Mouse (Mus musculus) thymus, postnatal 4 days (tissue): ENCODE measurements around the gene Otud7a.

ENCODE experiments used
- DNase-seq: peaks from one replicate; pipeline ENCODE4 v3.0.0; 2021

The Otud7a gene

GRCm38 (mm10) chr7:63719183-63719944, 274.8 kb downstream of the Otud7a start:
- no peak for DNase-seq

- no peak for DNase-seq
Observed at GRCm38 (mm10) chr7:63720682-63721081, 276.1 kb downstream of the Otud7a start.

- DNase-seq = no peak
Observed at GRCm38 (mm10) chr7:63725040-63725729, 280.6 kb downstream of the Otud7a start.

GRCm38 (mm10) chr7:63729605-63730004, 285.1 kb downstream of the Otud7a start:
- no peak for DNase-seq

GRCm38 (mm10) chr7:63730012-63730411, 285.5 kb downstream of the Otud7a start:
- DNase-seq = no peak

- DNase-seq = peak; percentile 59
Observed at GRCm38 (mm10) chr7:63737725-63738124, 293.2 kb downstream of the Otud7a start.

- no peak for DNase-seq
Observed at GRCm38 (mm10) chr7:63738142-63738541, 293.6 kb downstream of the Otud7a start.

DNA sequence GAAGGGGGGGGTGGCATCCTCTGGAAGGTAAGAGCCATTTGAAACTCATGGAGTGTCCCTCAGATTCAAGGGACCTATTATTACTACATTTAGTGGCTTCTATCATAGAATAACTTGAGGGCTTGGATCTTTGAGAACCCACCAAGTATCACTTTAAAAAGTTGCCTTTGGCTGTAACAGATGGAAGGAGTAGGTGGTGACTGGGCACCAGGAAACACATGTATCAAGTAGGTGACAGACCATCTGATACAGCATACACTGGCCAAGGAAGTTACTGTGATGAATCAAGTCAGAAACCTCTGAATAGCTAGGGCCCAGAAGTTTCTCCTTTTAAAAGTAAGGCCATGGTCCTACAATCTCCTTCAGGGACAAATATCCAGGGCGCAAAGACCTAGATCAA, 298.6 kb downstream of the Otud7a start:
- no peak for DNase-seq

- peak; percentile 66 for DNase-seq
Observed at GRCm38 (mm10) chr7:63752081-63752480, 307.5 kb downstream of the Otud7a start.

GRCm38 (mm10) chr7:63753274-63753751, 308.8 kb downstream of the Otud7a start:
- DNase-seq = peak; percentile 44

GRCm38 (mm10) chr7:63754573-63755475, 310.3 kb downstream of the Otud7a start:
- DNase-seq = peak; percentile 63

DNA sequence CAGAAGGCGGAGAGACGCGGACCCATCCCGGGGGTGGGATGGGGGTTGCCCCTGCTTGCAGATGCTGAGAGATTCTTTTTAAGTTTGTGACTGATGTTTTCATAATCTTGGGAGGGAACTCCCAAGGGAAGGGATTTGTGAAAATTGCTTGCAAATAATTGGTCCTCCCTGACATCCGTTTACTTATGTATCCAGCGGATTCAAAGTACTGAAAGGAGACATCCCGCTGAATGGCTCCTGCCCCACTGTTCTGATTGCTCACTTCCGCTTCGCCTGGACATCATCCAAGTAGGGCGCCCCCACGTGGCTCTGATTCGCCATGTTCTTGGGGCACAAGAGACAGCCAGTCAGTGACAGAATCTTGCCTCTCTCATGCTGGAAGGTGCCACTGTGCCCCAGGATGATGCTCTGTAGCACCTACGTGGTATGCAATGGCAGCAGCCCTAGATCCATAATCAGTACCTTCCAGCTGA, 311.0 kb downstream of the Otud7a start:
- DNase-seq = peak; percentile 93

GRCm38 (mm10) chr7:63757136-63757677, 312.7 kb downstream of the Otud7a start:
- peak; percentile 25 for DNase-seq

GRCm38 (mm10) chr7:63757678-63758239, 313.2 kb downstream of the Otud7a start:
- peak; percentile 37 for DNase-seq

DNA sequence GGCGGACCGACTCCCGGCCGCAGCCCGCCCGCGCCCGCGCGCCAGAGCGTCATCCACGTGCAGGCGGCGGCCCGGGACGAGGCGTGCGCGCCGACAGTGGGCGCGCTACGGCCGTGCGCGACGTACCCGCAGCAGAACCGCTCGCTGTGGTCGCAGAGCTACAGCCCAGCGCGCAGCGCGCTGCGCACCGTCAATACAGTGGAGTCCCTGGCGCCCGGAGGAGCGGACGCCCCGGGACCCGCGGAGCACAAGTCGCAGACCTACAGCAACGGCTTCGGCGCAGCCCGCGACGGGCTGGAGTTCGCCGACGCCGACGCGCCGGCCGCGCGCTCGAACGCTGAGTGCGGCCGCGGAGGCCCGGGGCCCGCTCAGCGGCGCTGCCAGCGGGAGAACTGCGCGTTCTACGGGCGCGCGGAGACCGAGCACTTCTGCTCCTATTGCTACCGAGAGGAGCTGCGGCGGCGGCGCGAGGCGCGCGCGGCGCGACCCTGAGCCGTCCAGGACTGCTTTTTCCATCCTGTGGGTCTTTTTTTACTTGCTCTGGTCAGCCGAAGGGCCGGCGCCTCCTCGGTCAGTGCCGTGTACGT, 313.8 kb downstream of the Otud7a start:
- no peak for DNase-seq

DNA sequence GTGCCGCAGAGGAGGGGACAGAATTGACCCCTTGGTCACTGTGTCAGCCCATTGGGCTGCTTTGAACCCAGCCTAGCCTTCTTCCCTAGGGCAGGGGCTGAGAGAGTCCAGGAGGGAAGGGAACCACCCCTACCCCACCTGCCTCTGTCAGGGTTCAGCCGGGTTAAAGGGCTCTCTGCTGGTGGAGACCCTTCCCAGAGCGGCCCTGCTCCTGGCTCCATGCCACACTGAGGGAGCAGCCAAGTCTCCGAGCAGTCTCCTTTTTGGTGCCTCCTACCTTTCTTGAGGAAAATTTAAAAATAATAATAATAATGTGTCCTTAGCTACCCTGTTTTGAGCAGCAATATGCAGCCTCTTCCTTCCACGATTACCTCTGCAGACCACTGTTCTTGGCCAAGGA, 315.1 kb downstream of the Otud7a start:
- no peak for DNase-seq

DNA sequence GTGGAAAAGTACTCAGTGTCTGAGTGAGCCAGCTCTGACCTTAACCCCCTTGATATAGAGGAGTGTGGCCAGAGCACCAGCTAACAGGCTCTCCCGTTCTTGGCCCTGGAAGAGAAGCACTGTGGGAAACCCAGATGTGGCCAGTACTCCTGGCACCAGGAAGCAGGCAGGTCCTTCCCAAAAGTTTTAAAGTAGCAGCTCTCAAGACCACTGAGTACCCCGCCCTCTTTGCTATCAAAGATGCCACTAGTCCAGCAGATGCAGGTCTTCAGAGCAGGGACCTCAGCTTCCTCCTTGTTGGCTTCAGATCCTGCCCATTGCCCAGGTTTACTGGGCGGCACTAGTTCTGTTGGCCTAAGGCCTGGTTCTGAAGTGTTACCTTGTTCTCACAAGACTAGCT, 318.0 kb downstream of the Otud7a start:
- no peak for DNase-seq

DNA sequence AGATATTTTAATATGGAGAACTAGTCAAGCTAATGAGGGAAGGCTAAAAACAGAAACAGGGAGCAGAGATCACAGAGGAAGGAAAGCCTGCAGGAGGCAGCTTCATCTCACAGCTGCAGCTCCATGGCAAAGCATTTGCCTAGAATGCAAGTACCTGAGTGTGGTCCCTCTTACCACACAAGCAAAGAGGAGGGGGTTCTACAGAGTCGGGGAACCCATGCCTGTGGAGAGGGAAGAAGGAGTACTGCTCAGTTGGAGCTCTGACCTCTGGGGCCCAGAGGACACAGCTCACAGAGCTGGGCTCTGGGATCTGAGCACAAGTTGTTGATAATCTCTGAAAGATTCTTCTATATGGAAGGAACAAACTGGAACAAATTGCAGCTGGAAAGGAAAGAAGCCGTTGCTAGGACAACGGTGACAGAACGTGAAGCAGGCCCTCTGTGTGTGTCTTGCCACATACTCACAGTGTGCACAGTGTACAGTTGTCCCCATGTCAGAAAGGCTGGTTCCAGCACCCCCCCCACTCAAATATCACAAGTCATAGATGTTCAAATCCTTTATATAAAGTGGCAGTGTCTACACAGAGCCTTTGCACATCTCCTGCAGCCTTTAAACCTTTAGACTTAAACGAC, 324.0 kb downstream of the Otud7a start:
- DNase-seq = no peak

- DNase-seq = no peak
Observed at GRCm38 (mm10) chr7:63773268-63773667, 328.7 kb downstream of the Otud7a start.

DNA sequence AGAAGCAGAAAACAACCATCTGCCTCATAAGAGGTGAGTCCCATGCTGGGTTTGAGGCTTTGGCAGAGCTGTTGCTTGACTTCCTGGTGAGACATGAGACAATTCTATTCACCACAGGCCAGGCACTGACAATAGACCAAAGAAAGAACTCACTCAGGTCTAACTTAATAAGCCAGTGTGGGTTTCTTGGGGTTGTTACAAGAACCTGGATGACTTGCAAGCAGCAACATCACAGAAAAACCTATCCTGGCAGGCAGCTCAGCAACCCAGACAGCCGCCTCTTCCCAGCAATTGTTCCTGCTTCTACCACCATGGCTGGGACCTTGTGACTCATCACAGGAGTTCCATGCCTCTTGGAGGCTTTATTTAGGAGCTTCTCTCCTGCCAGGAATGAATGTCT, 329.7 kb downstream of the Otud7a start:
- DNase-seq = no peak

GRCm38 (mm10) chr7:63777328-63777727, 332.8 kb downstream of the Otud7a start:
- DNase-seq = no peak
